Mouse (Mus musculus): Measurements from ENCODE around the gene Uba52. TPM values are rescaled to one million over a fixed set of nuclear protein-coding genes. Genes with fewer than 3 reads are reported as not detected.

Uba52 gene
- total and polyA plus RNA-seq, 2 experiments from 2014 or later = 402 to 736 TPM

DNA sequence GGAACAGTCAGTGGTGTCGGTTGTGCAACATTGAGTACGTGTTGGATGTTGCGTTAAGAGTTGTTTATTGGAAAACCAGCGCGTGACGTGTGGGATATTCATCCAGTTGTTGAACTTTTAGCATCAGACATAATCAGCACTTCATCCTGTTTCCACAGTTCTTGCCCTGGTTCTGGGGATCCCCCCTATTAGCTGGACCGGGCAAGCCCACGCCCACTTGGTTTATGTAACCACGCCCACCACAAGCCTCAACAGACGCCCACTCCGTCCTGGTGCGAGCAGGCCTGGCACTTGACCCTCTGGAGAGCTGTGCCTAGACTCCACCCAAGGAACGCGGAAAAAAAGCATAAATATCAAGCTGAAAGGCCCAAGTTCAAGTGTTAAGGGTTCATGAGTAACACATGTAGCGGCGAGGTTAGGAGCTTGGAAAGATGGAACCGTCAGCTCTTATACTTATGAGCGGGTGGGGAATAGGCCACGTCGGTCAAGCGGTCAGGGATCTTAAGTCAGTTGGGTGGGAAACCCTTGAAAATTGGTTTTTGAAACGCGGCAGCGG is 27.5 kb upstream of the Uba52 start:
- DNase-seq (ENCODE audit: low spot score) = peak; percentile 48

DNA sequence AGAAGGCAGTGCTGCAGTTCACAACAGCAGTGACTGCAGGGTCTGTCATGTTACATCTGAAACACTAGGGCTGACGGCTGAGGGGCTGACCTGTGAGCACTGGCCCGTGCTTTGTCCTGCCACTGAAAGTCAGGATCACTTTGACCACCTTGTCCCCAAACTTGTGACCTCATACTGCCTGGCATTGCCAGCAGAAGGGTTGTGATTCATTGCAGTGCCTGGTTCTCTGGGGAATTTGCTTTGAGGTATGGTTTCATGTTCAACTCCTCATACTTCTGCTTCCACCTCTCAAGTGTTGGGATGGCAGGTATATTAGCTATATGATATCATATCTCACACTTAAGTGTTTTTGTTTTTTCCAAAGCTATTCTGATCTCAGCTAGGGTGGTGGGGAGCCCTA is 25.1 kb upstream of the Uba52 start:
- no peak overlapping the region for H3K4me3 ChIP-seq (ENCODE audit: low read depth, low read length)
- WGBS = 85% methylated on average over 2 of the region's 2 CpGs
- no peaks in the 10 kb centered on the region for H3K9me3 ChIP-seq (ENCODE audit: low read length)
- no peak for DNase-seq (ENCODE audit: low spot score)
- no peaks in the 10 kb centered on the region for H3K27me3 ChIP-seq (ENCODE audit: insufficient read depth, low read length)
- H3K4me2 ChIP-seq (ENCODE audit: low read depth, low read length, poor library complexity, severe bottlenecking) = no peak overlapping the region
- peaks cover 45% of the 10 kb centered on the region for H3K36me3 ChIP-seq (ENCODE audit: insufficient read depth, low read length)
- H3K4me1 ChIP-seq (ENCODE audit: insufficient read depth, low read length) = peaks cover 10% of the 10 kb centered on the region
- ATAC-seq (ENCODE audit: low FRiP score) = no peak
- no peak overlapping the region for H3K9ac ChIP-seq (replicated peaks; ENCODE audit: low read length, poor library complexity, severe bottlenecking)
- H3K27ac ChIP-seq (ENCODE audit: low read depth, low read length) = no peak overlapping the region
- TF ChIP-seq CTCF (IDR thresholded peaks at IDR 0.05) = no peak

More for the DNA sequence above, 27.5 kb upstream of the Uba52 start:
- no peak for TF ChIP-seq CTCF (IDR thresholded peaks at IDR 0.05)
- 15% methylated on average over 24 of the region's 24 CpGs for WGBS
- ATAC-seq (ENCODE audit: low FRiP score) = no peak
- Histone ChIP-seq H3K36me3 (ENCODE audit: insufficient read depth, low read length) (peaks cover 25% of the 10 kb centered on the region), H3K4me2 (ENCODE audit: low read depth, low read length, poor library complexity, severe bottlenecking) (peak overlapping the region; percentile 95), H3K27me3 (ENCODE audit: insufficient read depth, low read length) (no peaks in the 10 kb centered on the region), H3K9me3 (ENCODE audit: low read length) (no peaks in the 10 kb centered on the region), H3K9ac (replicated peaks; ENCODE audit: low read length, poor library complexity, severe bottlenecking) (peak overlapping the region; percentile 62), H3K4me1 (ENCODE audit: insufficient read depth, low read length) (peaks cover 16% of the 10 kb centered on the region), H3K4me3 (ENCODE audit: low read depth, low read length) (peak overlapping the region; percentile 82), H3K27ac (ENCODE audit: low read depth, low read length) (peak overlapping the region; percentile 90)

DNA sequence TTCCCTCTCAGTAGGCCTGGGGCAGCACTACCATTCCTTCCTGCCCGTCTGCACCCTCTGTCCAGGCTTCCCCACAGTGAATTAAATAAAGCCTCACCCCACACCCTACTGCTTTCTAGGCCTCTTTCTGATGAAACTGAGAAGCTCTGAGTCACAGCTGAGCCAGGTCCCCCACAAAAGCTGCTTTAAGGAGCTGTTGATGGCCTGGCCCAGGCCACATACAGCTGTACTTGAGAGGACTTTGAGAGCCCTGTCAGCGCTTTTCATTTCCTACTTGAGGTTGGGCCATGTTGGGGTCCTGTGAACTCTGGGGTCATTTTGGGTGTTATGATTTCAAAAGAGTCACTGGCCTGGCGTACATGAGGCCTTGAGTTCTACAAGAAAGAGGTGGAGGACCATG is 24.6 kb upstream of the Uba52 start:
- ATAC-seq (ENCODE audit: low FRiP score) = no peak

GRCm38 (mm10) chr8:70534281-70534680 is 23.7 kb upstream of the Uba52 start:
- Histone ChIP-seq H3K4me3 (ENCODE audit: low read depth, low read length) (no peak overlapping the region), H3K9me3 (ENCODE audit: low read length) (no peaks in the 10 kb centered on the region), H3K27ac (ENCODE audit: low read depth, low read length) (no peak overlapping the region), H3K27me3 (ENCODE audit: insufficient read depth, low read length) (no peaks in the 10 kb centered on the region), H3K9ac (replicated peaks; ENCODE audit: low read length, poor library complexity, severe bottlenecking) (no peak overlapping the region), H3K4me2 (ENCODE audit: low read depth, low read length, poor library complexity, severe bottlenecking) (no peak overlapping the region), H3K36me3 (ENCODE audit: insufficient read depth, low read length) (peaks cover 51% of the 10 kb centered on the region), H3K4me1 (ENCODE audit: insufficient read depth, low read length) (0 out of 2 replicates have a peak, but pooled peaks cover 3% of the 10 kb centered on the region)
- no peak for TF ChIP-seq CTCF (IDR thresholded peaks at IDR 0.05)
- 94% methylated on average over 12 of the region's 12 CpGs for WGBS
- ATAC-seq (ENCODE audit: low FRiP score) = no peak
- no peak for DNase-seq (ENCODE audit: low spot score)

More for the DNA sequence above, 24.6 kb upstream of the Uba52 start:
- Histone ChIP-seq H3K27me3 (ENCODE audit: insufficient read depth, low read length) (no peaks in the 10 kb centered on the region), H3K4me1 (ENCODE audit: insufficient read depth, low read length) (peaks cover 6% of the 10 kb centered on the region; the same call in 1 of the 2 replicates), H3K4me3 (ENCODE audit: low read depth, low read length) (no peak overlapping the region), H3K4me2 (ENCODE audit: low read depth, low read length, poor library complexity, severe bottlenecking) (no peak overlapping the region), H3K9me3 (ENCODE audit: low read length) (no peaks in the 10 kb centered on the region), H3K9ac (replicated peaks; ENCODE audit: low read length, poor library complexity, severe bottlenecking) (no peak overlapping the region), H3K36me3 (ENCODE audit: insufficient read depth, low read length) (peaks cover 45% of the 10 kb centered on the region), H3K27ac (ENCODE audit: low read depth, low read length) (no peak overlapping the region)
- TF ChIP-seq CTCF (IDR thresholded peaks at IDR 0.05) = no peak
- WGBS = 95% methylated on average over 3 of the region's 3 CpGs
- no peak for DNase-seq (ENCODE audit: low spot score)

DNA sequence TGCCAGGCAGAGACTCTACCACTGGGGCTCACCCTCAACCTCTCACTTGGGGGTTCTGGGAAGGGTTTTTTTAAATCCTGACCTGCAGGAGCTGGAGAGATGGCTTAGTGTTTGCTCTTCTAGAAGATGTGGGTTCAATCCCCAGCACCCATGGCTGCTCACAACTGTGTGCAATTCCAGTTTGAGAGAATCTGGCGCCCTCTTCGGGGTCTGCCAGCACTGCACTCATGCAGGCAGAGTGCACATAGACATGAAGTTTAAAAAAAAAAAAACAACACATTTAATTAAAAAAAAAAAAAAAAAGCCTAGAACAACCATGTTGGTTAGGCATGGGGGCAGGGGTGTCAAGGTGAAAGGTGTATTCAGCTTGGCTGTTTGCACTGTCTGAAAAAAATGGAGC is 19.7 kb upstream of the Uba52 start:
- DNase-seq (ENCODE audit: low spot score) = no peak
- Histone ChIP-seq H3K9ac (replicated peaks; ENCODE audit: low read length, poor library complexity, severe bottlenecking) (no peak overlapping the region), H3K27me3 (ENCODE audit: insufficient read depth, low read length) (no peaks in the 10 kb centered on the region), H3K4me3 (ENCODE audit: low read depth, low read length) (no peak overlapping the region), H3K4me2 (ENCODE audit: low read depth, low read length, poor library complexity, severe bottlenecking) (no peak overlapping the region), H3K27ac (ENCODE audit: low read depth, low read length) (no peak overlapping the region), H3K4me1 (ENCODE audit: insufficient read depth, low read length) (peaks cover 3% of the 10 kb centered on the region; the same call in 1 of the 2 replicates), H3K9me3 (ENCODE audit: low read length) (no peaks in the 10 kb centered on the region), H3K36me3 (ENCODE audit: insufficient read depth, low read length) (peaks cover 40% of the 10 kb centered on the region)
- 90% methylated on average over 2 of the region's 2 CpGs for WGBS
- TF ChIP-seq CTCF (IDR thresholded peaks at IDR 0.05) = peak; percentile 38
- ATAC-seq (ENCODE audit: low FRiP score) = no peak

- H3K4me3 ChIP-seq (ENCODE audit: low read depth, low read length) = no peak overlapping the region
- no peak overlapping the region for H3K9ac ChIP-seq (replicated peaks; ENCODE audit: low read length, poor library complexity, severe bottlenecking)
- H3K27ac ChIP-seq (ENCODE audit: low read depth, low read length) = no peak overlapping the region
- H3K27me3 ChIP-seq (ENCODE audit: insufficient read depth, low read length) = no peaks in the 10 kb centered on the region
- no peaks in the 10 kb centered on the region for H3K9me3 ChIP-seq (ENCODE audit: low read length)
- 96% methylated on average over 3 of the region's 3 CpGs for WGBS
- DNase-seq (ENCODE audit: low spot score) (no peak), ATAC-seq (ENCODE audit: low FRiP score) (no peak)
- H3K4me1 ChIP-seq (ENCODE audit: insufficient read depth, low read length) = peaks cover 3% of the 10 kb centered on the region; the same call in 1 of the 2 replicates
- H3K36me3 ChIP-seq (ENCODE audit: insufficient read depth, low read length) = peaks cover 35% of the 10 kb centered on the region
- no peak overlapping the region for H3K4me2 ChIP-seq (ENCODE audit: low read depth, low read length, poor library complexity, severe bottlenecking)
- no peak for TF ChIP-seq CTCF (IDR thresholded peaks at IDR 0.05)
Measured at GRCm38 (mm10) chr8:70529741-70530161, 19.1 kb upstream of the Uba52 start.
